Mouse (Mus musculus) intestine, embryonic 14.5 days (tissue): ENCODE results near the gene Hist1h2bb. TPM values are rescaled to one million over a fixed set of nuclear protein-coding genes. Genes with fewer than 3 reads are reported as not detected.

Experiments
- ATAC-seq: fragments of 200-750 bp; cut with Nextera tagmentation; replicated peaks from 2 replicates; pipeline ENCODE4 v1.8.0; 2017; ENCODE audit warnings: low read depth, moderate number of reproducible peaks, moderate TSS enrichment, moderate library complexity; ENCODE audit not compliant: low FRiP score, low TSS enrichment
- DNase-seq: peaks from one replicate; pipeline ENCODE4 v3.0.0-alpha.2; 2018; ENCODE audit warnings: low spot score
- H3K27ac ChIP-seq: fragments of 300-500 bp; sonication (generic); 2 replicates; pipeline ENCODE4 v1.5.1; 2014; ENCODE audit warnings: low read depth, mild to moderate bottlenecking, control low read depth
- H3K27me3 ChIP-seq: fragments of 300-500 bp; sonication (generic); replicated peaks from 2 replicates; pipeline ENCODE4 v1.6.1; 2014; ENCODE audit warnings: low read length, control low read depth; ENCODE audit not compliant: control insufficient read depth, insufficient read depth
- H3K36me3 ChIP-seq: fragments of 300-500 bp; sonication (generic); 2 replicates; pipeline ENCODE4 v1.6.1; 2014; ENCODE audit warnings: low read length, control low read depth; ENCODE audit not compliant: control insufficient read depth, insufficient read depth
- H3K4me1 ChIP-seq: fragments of 300-500 bp; sonication (generic); replicated peaks from 2 replicates; pipeline ENCODE4 v1.6.1; 2014; ENCODE audit warnings: low read length, control low read depth, mixed read lengths; ENCODE audit not compliant: control insufficient read depth, insufficient read depth
- H3K4me2 ChIP-seq: fragments of 300-500 bp; sonication (generic); 2 replicates; pipeline ENCODE4 v1.6.1; 2014; ENCODE audit warnings: low read length
- H3K4me3 ChIP-seq: fragments of 300-500 bp; sonication (generic); 2 replicates; pipeline ENCODE4 v1.5.1; 2014; ENCODE audit warnings: low read depth, low read length, control low read depth, mixed read lengths
- H3K9ac ChIP-seq: fragments of 300-500 bp; sonication (generic); 2 replicates; pipeline ENCODE4 v1.6.1; 2014; ENCODE audit warnings: mild to moderate bottlenecking, low read length
- H3K9me3 ChIP-seq: fragments of 300-500 bp; sonication (generic); 2 replicates; pipeline ENCODE4 v1.6.1; 2016; ENCODE audit warnings: low read length, control low read depth; ENCODE audit not compliant: control insufficient read depth
- WGBS: fragments of 180-500 bp; shearing (Covaris S2); extraction: QIAGEN DNeasy Blood & Tissue Kit; methylation state at CpG from one replicate; pipeline ENCODE4 v1.1.7; 2014; 5-methylcytosine and 5-hydroxymethylcytosine counted together
- polyA plus RNA-seq: library from polyadenylated mRNA; unstranded; fragments of >200 nt; fragmentation: Nextera tagmentation; extraction: Ambion mirVana; gene quantifications from 2 replicates; pipeline ENCODE4 v1.2.1, GENCODE M21; 2014

The Hist1h2bb gene
- polyA plus RNA-seq, 1 experiment from 2014 or later: 5.0 TPM

- no peak for ATAC-seq
- WGBS: 93% methylated on average over 7 of the region's 7 CpGs
These were observed 40.7 kb upstream of the Hist1h2bb start for GRCm38 (mm10) chr13:23705751-23706356.

GRCm38 (mm10) chr13:23706771-23707170 lies 39.8 kb upstream of the Hist1h2bb start:
- no peak overlapping the region for H3K27ac ChIP-seq
- H3K9ac ChIP-seq: no peak overlapping the region
- DNase-seq (no peak), ATAC-seq (no peak)
- 93% methylated on average over 12 of the region's 12 CpGs for WGBS
- no peaks in the 10 kb centered on the region for H3K27me3 ChIP-seq
- no peak overlapping the region for H3K4me2 ChIP-seq
- no peak overlapping the region for H3K4me3 ChIP-seq
- no peaks in the 10 kb centered on the region for H3K9me3 ChIP-seq
- no peaks in the 10 kb centered on the region for H3K36me3 ChIP-seq
- H3K4me1 ChIP-seq: 0 out of 2 replicates have a peak, but pooled peaks cover 4% of the 10 kb centered on the region

More at GRCm38 (mm10) chr13:23705751-23706356, 40.7 kb upstream of the Hist1h2bb start:
- H3K9me3 ChIP-seq: no peaks in the 10 kb centered on the region
- no peak overlapping the region for H3K27ac ChIP-seq
- H3K4me2 ChIP-seq: no peak overlapping the region
- H3K9ac ChIP-seq: no peak overlapping the region
- no peaks in the 10 kb centered on the region for H3K27me3 ChIP-seq
- no peak overlapping the region for H3K4me3 ChIP-seq
- no peaks in the 10 kb centered on the region for H3K36me3 ChIP-seq
- DNase-seq: no peak
- H3K4me1 ChIP-seq: 0 out of 2 replicates have a peak, but pooled peaks cover 4% of the 10 kb centered on the region

- Histone ChIP-seq H3K4me2 (no peak overlapping the region), H3K4me1 (0 out of 2 replicates have a peak, but pooled peaks cover 4% of the 10 kb centered on the region), H3K9ac (no peak overlapping the region), H3K36me3 (no peaks in the 10 kb centered on the region), H3K4me3 (no peak overlapping the region), H3K9me3 (no peaks in the 10 kb centered on the region), H3K27ac (no peak overlapping the region), H3K27me3 (no peaks in the 10 kb centered on the region)
- no peak for ATAC-seq
- WGBS: 87% methylated on average over 4 of the region's 4 CpGs
- no peak for DNase-seq
These were observed 38.5 kb upstream of the Hist1h2bb start for GRCm38 (mm10) chr13:23708041-23708440.

- WGBS: 80% methylated on average over 4 of the region's 4 CpGs
- ATAC-seq: no peak
These were observed 37.9 kb upstream of the Hist1h2bb start for GRCm38 (mm10) chr13:23708654-23709053.

GRCm38 (mm10) chr13:23709714-23710373 lies 36.7 kb upstream of the Hist1h2bb start:
- H3K4me3 ChIP-seq: peak overlapping the region; percentile 40
- peak overlapping the region; percentile 80 for H3K4me2 ChIP-seq
- H3K27ac ChIP-seq: no peak overlapping the region
- ATAC-seq (no peak), DNase-seq (no peak)
- H3K4me1 ChIP-seq: 0 out of 2 replicates have a peak, but pooled peaks cover 4% of the 10 kb centered on the region
- peak overlapping the region; percentile 38 for H3K9ac ChIP-seq
- H3K27me3 ChIP-seq: no peaks in the 10 kb centered on the region
- WGBS: 27% methylated on average over 15 of the region's 15 CpGs
- no peaks in the 10 kb centered on the region for H3K36me3 ChIP-seq
- H3K9me3 ChIP-seq: no peaks in the 10 kb centered on the region

More at GRCm38 (mm10) chr13:23708654-23709053, 37.9 kb upstream of the Hist1h2bb start:
- H3K9ac ChIP-seq: no peak overlapping the region
- no peaks in the 10 kb centered on the region for H3K36me3 ChIP-seq
- H3K9me3 ChIP-seq: no peaks in the 10 kb centered on the region
- no peak overlapping the region for H3K4me3 ChIP-seq
- 0 out of 2 replicates have a peak, but pooled peaks cover 4% of the 10 kb centered on the region for H3K4me1 ChIP-seq
- no peak overlapping the region for H3K4me2 ChIP-seq
- no peaks in the 10 kb centered on the region for H3K27me3 ChIP-seq
- DNase-seq: no peak
- no peak overlapping the region for H3K27ac ChIP-seq

- no peaks in the 10 kb centered on the region for H3K9me3 ChIP-seq
- H3K27ac ChIP-seq: no peak within 1 kb of the TSS
- H3K4me2 ChIP-seq: peak within 1 kb of the TSS; percentile 80
- WGBS: 4% methylated on average over 17 of the region's 17 CpGs
- peak within 1 kb of the TSS; percentile 38 for H3K9ac ChIP-seq
- H3K4me3 ChIP-seq: peak within 1 kb of the TSS; percentile 40
- ATAC-seq (peak; percentile 60; the same call in 1 of the 2 replicates), DNase-seq (peak; percentile 79)
- H3K36me3 ChIP-seq: no peaks in the 10 kb centered on the region
- 0 out of 2 replicates have a peak, but pooled peaks cover 4% of the 10 kb centered on the region for H3K4me1 ChIP-seq
- no peaks in the 10 kb centered on the region for H3K27me3 ChIP-seq
These were observed 36.0 kb upstream of the Hist1h2bb start, which contains the start of gene Hfe for GRCm38 (mm10) chr13:23710374-23711089. Hfe (minus strand) TSS chr13:23710854.

- no peak for ATAC-seq
These were observed 30.1 kb upstream of the Hist1h2bb start for GRCm38 (mm10) chr13:23716261-23717042.

GRCm38 (mm10) chr13:23717176-23717575 lies 29.4 kb upstream of the Hist1h2bb start:
- ATAC-seq (no peak), DNase-seq (no peak)
- Histone ChIP-seq H3K9ac (no peak overlapping the region), H3K9me3 (no peaks in the 10 kb centered on the region), H3K4me1 (no peaks in the 10 kb centered on the region), H3K36me3 (no peaks in the 10 kb centered on the region), H3K27me3 (no peaks in the 10 kb centered on the region), H3K27ac (no peak overlapping the region), H3K4me3 (no peak overlapping the region), H3K4me2 (no peak overlapping the region)
- WGBS: 49% methylated on average over 11 of the region's 11 CpGs

More at GRCm38 (mm10) chr13:23716261-23717042, 30.1 kb upstream of the Hist1h2bb start:
- H3K9me3 ChIP-seq: no peaks in the 10 kb centered on the region
- no peak overlapping the region for H3K4me3 ChIP-seq
- no peaks in the 10 kb centered on the region for H3K27me3 ChIP-seq
- H3K36me3 ChIP-seq: no peaks in the 10 kb centered on the region
- no peak overlapping the region for H3K9ac ChIP-seq
- no peaks in the 10 kb centered on the region for H3K4me1 ChIP-seq
- no peak for DNase-seq
- H3K4me2 ChIP-seq: no peak overlapping the region
- no peak overlapping the region for H3K27ac ChIP-seq
- WGBS: 86% methylated on average over 5 of the region's 5 CpGs
